Mouse (Mus musculus) cerebellum, postnatal 36 days (tissue): ENCODE data around the gene Etv3.

ENCODE experiments used
- DNase-seq, 2 experiments: peaks; one replicate each; pipeline ENCODE4 v3.0.0; 2021 to 2022; ENCODE audit warnings: mixed read lengths in 2 of 2

Gene Etv3

DNA sequence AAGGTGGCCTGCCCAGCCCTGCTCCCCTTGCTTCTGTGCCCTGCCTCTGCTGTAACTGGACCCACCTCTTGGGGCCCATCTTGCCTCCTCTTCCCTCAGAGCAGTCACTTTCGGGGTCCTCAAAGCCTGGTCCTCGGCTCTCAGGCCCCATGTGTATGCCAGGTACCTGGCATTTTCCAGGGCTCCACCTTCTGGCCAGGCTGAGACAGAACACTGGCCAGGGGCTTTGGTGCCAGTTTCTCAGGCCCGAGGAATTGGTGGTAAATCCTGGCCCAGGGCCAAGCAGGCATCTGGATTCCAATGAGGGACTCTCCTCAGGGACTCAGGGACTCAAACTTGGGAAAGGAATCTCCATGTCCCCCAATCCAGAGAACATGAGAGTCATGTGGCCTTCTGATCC is 34.9 kb downstream of the Etv3 start:
- DNase-seq: no peak

DNA sequence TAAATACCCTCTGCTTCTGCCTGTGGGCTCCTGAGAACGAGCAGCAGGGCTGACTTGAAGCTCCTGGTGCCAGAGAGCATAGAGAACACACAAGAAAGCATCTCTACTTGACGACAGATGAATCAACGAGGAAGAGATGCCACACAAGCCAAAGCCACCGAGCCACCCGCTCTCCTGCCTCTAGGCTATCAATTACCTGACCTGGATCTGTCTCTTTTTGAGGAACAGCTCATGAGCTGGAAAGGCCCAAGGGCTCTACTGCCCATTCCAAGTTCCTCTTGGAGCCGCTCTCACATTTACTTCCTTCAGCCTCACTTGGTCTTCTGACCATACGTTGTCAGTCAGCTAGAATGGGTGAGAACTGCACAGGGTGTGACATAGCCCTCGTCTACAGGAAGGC is 36.2 kb downstream of the Etv3 start:
- no peak for DNase-seq

GRCm38 (mm10) chr3:87562370-87562769 is 37.2 kb downstream of the Etv3 start:
- peak; percentile 86 to 95 for DNase-seq

GRCm38 (mm10) chr3:87563466-87563865 is 38.3 kb downstream of the Etv3 start:
- DNase-seq: no peak

DNA sequence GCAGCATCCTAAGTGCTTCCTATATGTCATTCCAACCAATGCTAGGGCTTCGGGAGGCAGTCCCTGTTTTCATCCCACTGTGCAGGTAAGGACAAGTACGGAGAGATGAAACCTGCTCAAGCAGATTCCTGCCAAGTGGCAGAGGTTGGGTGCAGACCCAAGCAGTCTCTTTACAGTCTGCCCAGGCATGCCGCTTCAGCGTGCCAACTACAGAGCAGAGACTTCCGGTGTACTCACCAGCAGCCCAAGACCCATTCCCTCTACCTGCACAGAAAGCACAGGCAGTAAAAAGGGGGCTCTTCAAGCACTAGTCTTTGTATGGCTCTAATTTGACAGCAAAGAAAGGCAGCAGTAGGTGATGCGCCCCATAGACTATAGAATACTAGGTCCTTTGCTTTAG is 40.4 kb downstream of the Etv3 start:
- no peak for DNase-seq

DNA sequence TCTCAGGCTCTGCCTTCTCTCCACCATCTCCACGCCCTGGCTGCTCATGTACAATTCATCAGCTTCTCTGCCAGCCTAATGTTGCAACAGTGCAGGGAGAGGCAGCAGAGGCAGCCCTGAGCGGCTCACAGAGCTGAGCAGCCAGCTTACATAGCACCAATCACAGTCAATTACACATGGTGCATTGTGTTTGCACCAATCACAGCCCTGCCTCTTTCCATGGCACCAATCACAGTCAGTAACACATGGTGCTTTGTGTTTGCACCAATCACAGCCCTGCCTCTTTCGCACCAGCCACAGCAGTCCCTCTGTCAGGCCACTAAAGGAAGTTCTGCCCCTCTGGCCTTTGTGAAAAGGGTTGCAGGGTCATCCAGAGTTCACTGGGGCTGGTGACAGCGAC is 40.9 kb downstream of the Etv3 start:
- peak; percentile 81 to 90 for DNase-seq

DNA sequence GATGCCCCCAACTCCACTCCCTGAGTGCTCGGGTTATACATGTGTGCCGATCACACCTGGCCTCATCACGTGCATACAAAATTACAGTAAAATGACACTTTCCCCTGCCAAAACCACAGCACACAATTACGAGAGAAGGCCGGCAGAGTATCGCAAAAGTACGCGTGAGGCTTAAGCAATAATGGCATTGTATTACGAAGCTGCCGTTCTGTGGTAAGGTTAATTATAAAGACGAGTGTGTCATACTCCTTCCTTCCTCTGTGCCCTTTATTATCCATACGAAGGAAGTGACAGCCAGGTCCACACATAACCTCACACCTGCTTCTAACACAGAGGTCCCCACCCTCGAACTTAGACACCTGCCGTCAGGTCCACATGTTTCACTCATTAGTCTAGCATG is 42.3 kb downstream of the Etv3 start:
- DNase-seq: no peak

DNA sequence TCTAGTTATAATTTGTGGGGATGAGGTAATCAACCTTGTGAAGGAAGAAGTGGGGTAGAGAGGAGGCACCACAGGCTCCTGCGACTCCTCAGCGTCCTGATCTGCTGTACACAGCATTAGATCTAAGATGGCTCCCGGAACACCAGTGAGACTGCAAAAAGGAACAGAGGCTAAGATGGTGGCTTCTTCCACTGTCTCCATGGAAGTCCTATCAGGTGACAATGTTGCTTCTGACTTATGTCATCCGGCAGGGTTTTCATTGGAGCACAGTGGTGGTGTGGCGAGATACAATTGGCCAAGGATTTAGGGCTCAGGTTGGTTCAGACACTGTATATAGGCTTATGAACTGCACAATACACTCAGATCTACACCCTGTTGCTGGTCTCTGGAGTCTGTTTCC is 43.5 kb downstream of the Etv3 start:
- no peak for DNase-seq

- DNase-seq: no peak
These were observed 50.6 kb downstream of the Etv3 start for GRCm38 (mm10) chr3:87575766-87576165.

GRCm38 (mm10) chr3:87582259-87582658 is 57.1 kb downstream of the Etv3 start:
- no peak for DNase-seq
